Mouse (Mus musculus): ENCODE data around the gene Acaa1a. TPM values are rescaled to one million over a fixed set of nuclear protein-coding genes. Genes with fewer than 3 reads are reported as not detected.

Acaa1a gene
- polyA plus RNA-seq, 1 experiment from 2014 or later: 122 TPM

GRCm38 (mm10) chr9:119357331-119358057 is 18.0 kb downstream of the Acaa1a start, which contains the start of gene Xylb:
Gene Xylb, plus strand, starts transcription at chr9:119357381.
- Histone ChIP-seq H3K27ac (peak within 1 kb of the TSS; percentile 70), H3K9ac (ENCODE audit: low read depth, low read length) (peak within 1 kb of the TSS; percentile 65), H3K4me1 (replicated peaks; ENCODE audit: insufficient read depth, low read length) (no peaks in the 10 kb centered on the region), H3K36me3 (ENCODE audit: insufficient read depth, low read length) (no peaks in the 10 kb centered on the region), H3K27me3 (ENCODE audit: insufficient read depth, low read length) (no peaks in the 10 kb centered on the region), H3K9me3 (replicated peaks; ENCODE audit: low read length) (no peaks in the 10 kb centered on the region), H3K4me3 (replicated peaks; ENCODE audit: low read depth, low read length) (peak within 1 kb of the TSS; percentile 60), H3K4me2 (ENCODE audit: low read length) (peak within 1 kb of the TSS; percentile 92)
- DNase-seq (ENCODE audit: low spot score): peak; percentile 92
- WGBS: 2% methylated on average over 63 of the region's 65 CpGs
- peak; percentile 85 for ATAC-seq (replicated peaks; ENCODE audit: low FRiP score, low read depth)
- TF ChIP-seq CTCF (IDR thresholded peaks at IDR 0.05; ENCODE audit: low read depth): peak; percentile 83

GRCm38 (mm10) chr9:119358058-119358429 is 18.6 kb downstream of the Acaa1a start:
- ATAC-seq (replicated peaks; ENCODE audit: low FRiP score, low read depth): peak; percentile 35
- 35% methylated on average over 9 of the region's 9 CpGs for WGBS
- H3K9me3 ChIP-seq (replicated peaks; ENCODE audit: low read length): no peaks in the 10 kb centered on the region
- H3K9ac ChIP-seq (ENCODE audit: low read depth, low read length): peak overlapping the region; percentile 65
- H3K36me3 ChIP-seq (ENCODE audit: insufficient read depth, low read length): no peaks in the 10 kb centered on the region
- H3K4me1 ChIP-seq (replicated peaks; ENCODE audit: insufficient read depth, low read length): no peaks in the 10 kb centered on the region
- H3K27me3 ChIP-seq (ENCODE audit: insufficient read depth, low read length): no peaks in the 10 kb centered on the region
- H3K4me3 ChIP-seq (replicated peaks; ENCODE audit: low read depth, low read length): peak overlapping the region; percentile 60
- TF ChIP-seq CTCF (IDR thresholded peaks at IDR 0.05; ENCODE audit: low read depth): no peak
- DNase-seq (ENCODE audit: low spot score): no peak
- peak overlapping the region; percentile 92 for H3K4me2 ChIP-seq (ENCODE audit: low read length)
- H3K27ac ChIP-seq: peak overlapping the region; percentile 70

GRCm38 (mm10) chr9:119361416-119361815 is 21.9 kb downstream of the Acaa1a start:
- Histone ChIP-seq H3K4me2 (ENCODE audit: low read length) (no peak overlapping the region), H3K4me3 (replicated peaks; ENCODE audit: low read depth, low read length) (no peak overlapping the region), H3K9me3 (replicated peaks; ENCODE audit: low read length) (no peaks in the 10 kb centered on the region), H3K27ac (no peak overlapping the region), H3K4me1 (replicated peaks; ENCODE audit: insufficient read depth, low read length) (no peaks in the 10 kb centered on the region), H3K27me3 (ENCODE audit: insufficient read depth, low read length) (no peaks in the 10 kb centered on the region), H3K36me3 (ENCODE audit: insufficient read depth, low read length) (no peaks in the 10 kb centered on the region), H3K9ac (ENCODE audit: low read depth, low read length) (no peak overlapping the region)
- 96% methylated on average over 5 of the region's 5 CpGs for WGBS
- ATAC-seq (replicated peaks; ENCODE audit: low FRiP score, low read depth): no peak
- no peak for TF ChIP-seq CTCF (IDR thresholded peaks at IDR 0.05; ENCODE audit: low read depth)
- DNase-seq (ENCODE audit: low spot score): no peak

GRCm38 (mm10) chr9:119363229-119363628 is 23.8 kb downstream of the Acaa1a start:
- no peaks in the 10 kb centered on the region for H3K9me3 ChIP-seq (replicated peaks; ENCODE audit: low read length)
- H3K36me3 ChIP-seq (ENCODE audit: insufficient read depth, low read length): 0 out of 2 replicates have a peak, but pooled peaks cover 6% of the 10 kb centered on the region
- no peak overlapping the region for H3K9ac ChIP-seq (ENCODE audit: low read depth, low read length)
- no peak overlapping the region for H3K27ac ChIP-seq
- H3K27me3 ChIP-seq (ENCODE audit: insufficient read depth, low read length): no peaks in the 10 kb centered on the region
- WGBS: 71% methylated on average over 12 of the region's 12 CpGs
- no peak for TF ChIP-seq CTCF (IDR thresholded peaks at IDR 0.05; ENCODE audit: low read depth)
- H3K4me1 ChIP-seq (replicated peaks; ENCODE audit: insufficient read depth, low read length): no peaks in the 10 kb centered on the region
- DNase-seq (ENCODE audit: low spot score): no peak
- ATAC-seq (replicated peaks; ENCODE audit: low FRiP score, low read depth): no peak
- H3K4me3 ChIP-seq (replicated peaks; ENCODE audit: low read depth, low read length): no peak overlapping the region
- no peak overlapping the region for H3K4me2 ChIP-seq (ENCODE audit: low read length)

GRCm38 (mm10) chr9:119365284-119365683 is 25.8 kb downstream of the Acaa1a start, which contains the start of gene Slc22a14:
Gene Slc22a14, minus strand, starts transcription at chr9:119365553.
- H3K4me3 ChIP-seq (replicated peaks; ENCODE audit: low read depth, low read length): no peak within 1 kb of the TSS
- no peaks in the 10 kb centered on the region for H3K9me3 ChIP-seq (replicated peaks; ENCODE audit: low read length)
- H3K4me1 ChIP-seq (replicated peaks; ENCODE audit: insufficient read depth, low read length): no peaks in the 10 kb centered on the region
- no peaks in the 10 kb centered on the region for H3K27me3 ChIP-seq (ENCODE audit: insufficient read depth, low read length)
- DNase-seq (ENCODE audit: low spot score) (no peak), ATAC-seq (replicated peaks; ENCODE audit: low FRiP score, low read depth) (no peak)
- TF ChIP-seq CTCF (IDR thresholded peaks at IDR 0.05; ENCODE audit: low read depth): no peak
- H3K4me2 ChIP-seq (ENCODE audit: low read length): no peak within 1 kb of the TSS
- no peak within 1 kb of the TSS for H3K27ac ChIP-seq
- 0 out of 2 replicates have a peak, but pooled peaks cover 10% of the 10 kb centered on the region for H3K36me3 ChIP-seq (ENCODE audit: insufficient read depth, low read length)
- no peak within 1 kb of the TSS for H3K9ac ChIP-seq (ENCODE audit: low read depth, low read length)
- WGBS: 36% methylated on average over 7 of the region's 7 CpGs

- no peak overlapping the region for H3K9ac ChIP-seq (ENCODE audit: low read depth, low read length)
- no peaks in the 10 kb centered on the region for H3K27me3 ChIP-seq (ENCODE audit: insufficient read depth, low read length)
- 79% methylated on average over 3 of the region's 3 CpGs for WGBS
- H3K4me1 ChIP-seq (replicated peaks; ENCODE audit: insufficient read depth, low read length): no peaks in the 10 kb centered on the region
- ATAC-seq (replicated peaks; ENCODE audit: low FRiP score, low read depth) (peak; percentile 43; the same call in 1 of the 2 replicates), DNase-seq (ENCODE audit: low spot score) (no peak)
- no peak overlapping the region for H3K4me2 ChIP-seq (ENCODE audit: low read length)
- no peak for TF ChIP-seq CTCF (IDR thresholded peaks at IDR 0.05; ENCODE audit: low read depth)
- no peak overlapping the region for H3K27ac ChIP-seq
- H3K36me3 ChIP-seq (ENCODE audit: insufficient read depth, low read length): 0 out of 2 replicates have a peak, but pooled peaks cover 10% of the 10 kb centered on the region
- no peaks in the 10 kb centered on the region for H3K9me3 ChIP-seq (replicated peaks; ENCODE audit: low read length)
- H3K4me3 ChIP-seq (replicated peaks; ENCODE audit: low read depth, low read length): no peak overlapping the region
Observed at GRCm38 (mm10) chr9:119368367-119368766, 28.9 kb downstream of the Acaa1a start.

Data from kidney, postnatal 0 days (tissue).